Mouse (Mus musculus): ENCODE measurements around the gene Ncam2. TPM values are rescaled to one million over a fixed set of nuclear protein-coding genes. Genes with fewer than 3 reads are reported as not detected.

Ncam2 gene
- polyA plus RNA-seq, 1 experiment from 2014 or later, result 1.5 TPM

DNA sequence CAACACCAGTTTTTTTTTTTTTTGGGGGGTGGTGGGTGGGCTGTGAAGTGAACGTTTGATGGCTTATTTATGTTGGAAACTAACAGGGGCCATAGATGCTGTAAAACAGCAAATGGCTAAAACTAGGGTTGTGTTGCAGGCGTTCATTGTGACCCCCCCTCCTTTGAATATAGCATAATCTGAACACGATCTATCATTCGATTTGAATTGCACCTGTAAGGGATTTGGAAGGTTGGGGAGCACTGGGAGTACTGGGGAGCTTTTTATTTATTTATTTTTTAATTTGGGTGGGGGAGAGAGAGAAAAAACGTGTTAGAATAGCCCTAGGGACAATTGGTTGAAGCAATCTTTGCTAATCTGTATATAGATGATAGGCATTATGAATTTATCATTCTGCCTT, 974 bp downstream of the Ncam2 start:
- ATAC-seq (replicated peaks; ENCODE audit: insufficient number of reproducible peaks, low FRiP score, low TSS enrichment, low read depth) (no peak), DNase-seq (ENCODE audit: low spot score) (no peak)
- Histone ChIP-seq H3K9me3 (replicated peaks; ENCODE audit: control insufficient read depth, low read length) (no peaks in the 10 kb centered on the region), H3K27me3 (ENCODE audit: control insufficient read depth, insufficient read depth, low read length) (no peaks in the 10 kb centered on the region; the same call in 1 of the 2 replicates), H3K4me1 (ENCODE audit: control insufficient read depth, insufficient read depth, low read length) (no peaks in the 10 kb centered on the region), H3K4me3 (ENCODE audit: low read depth, low read length) (no peak overlapping the region; the same call in 1 of the 2 replicates), H3K36me3 (replicated peaks; ENCODE audit: control insufficient read depth, insufficient read depth, low read depth, low read length) (no peaks in the 10 kb centered on the region), H3K4me2 (ENCODE audit: low read depth, low read length) (no peak overlapping the region), H3K27ac (replicated peaks; ENCODE audit: low read depth, low read length) (no peak overlapping the region), H3K9ac (replicated peaks; ENCODE audit: low read length) (no peak overlapping the region)
- WGBS, result 35% methylated on average over 5 of the region's 5 CpGs

DNA sequence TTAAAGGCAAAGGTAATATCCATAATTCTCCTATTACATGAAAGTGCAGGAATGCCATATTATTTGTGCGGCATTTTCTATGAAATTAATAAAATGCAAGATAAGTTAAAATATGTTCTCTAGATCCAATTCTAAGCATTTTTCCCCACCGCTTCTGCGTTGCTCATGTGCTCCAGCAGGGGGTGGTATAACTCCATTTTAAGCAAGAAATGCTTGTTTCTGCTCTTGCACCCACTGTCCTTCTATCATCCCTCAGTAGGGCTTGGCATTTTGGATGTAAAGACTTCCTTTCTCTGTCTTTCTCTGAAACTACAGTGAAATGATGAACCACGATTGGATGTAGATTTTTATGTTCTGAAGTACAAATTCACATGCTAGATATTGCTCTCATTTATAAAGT, 1.5 kb downstream of the Ncam2 start:
- Histone ChIP-seq H3K27me3 (ENCODE audit: control insufficient read depth, insufficient read depth, low read length) (no peaks in the 10 kb centered on the region; the same call in 1 of the 2 replicates), H3K4me2 (ENCODE audit: low read depth, low read length) (no peak overlapping the region), H3K4me1 (ENCODE audit: control insufficient read depth, insufficient read depth, low read length) (no peaks in the 10 kb centered on the region), H3K9ac (replicated peaks; ENCODE audit: low read length) (no peak overlapping the region), H3K9me3 (replicated peaks; ENCODE audit: control insufficient read depth, low read length) (no peaks in the 10 kb centered on the region), H3K36me3 (replicated peaks; ENCODE audit: control insufficient read depth, insufficient read depth, low read depth, low read length) (no peaks in the 10 kb centered on the region), H3K27ac (replicated peaks; ENCODE audit: low read depth, low read length) (no peak overlapping the region), H3K4me3 (ENCODE audit: low read depth, low read length) (no peak overlapping the region)
- ATAC-seq (replicated peaks; ENCODE audit: insufficient number of reproducible peaks, low FRiP score, low TSS enrichment, low read depth) (no peak), DNase-seq (ENCODE audit: low spot score) (peak; percentile 69)
- 9% methylated on average over 4 of the region's 4 CpGs for WGBS

DNA sequence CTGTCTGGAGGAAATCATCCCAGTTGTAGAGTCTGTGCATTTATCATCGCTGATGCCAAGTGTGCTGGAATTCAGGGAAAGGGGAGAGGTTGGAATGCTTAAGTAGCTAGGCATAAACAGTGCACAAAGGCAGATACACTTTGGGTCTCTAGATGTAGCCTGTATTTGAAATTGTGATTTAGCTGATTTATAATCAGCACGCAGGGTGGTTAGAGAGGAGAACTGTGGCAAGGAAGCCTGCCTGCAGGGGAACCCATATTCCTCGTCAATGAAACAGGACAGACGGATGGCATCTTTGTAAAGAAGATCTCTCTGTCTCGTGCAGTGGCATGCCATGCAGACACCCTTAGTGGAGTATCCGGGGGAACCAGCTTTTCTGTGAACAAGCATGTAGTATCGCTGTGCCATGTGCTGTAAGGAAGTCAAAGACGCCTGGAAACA, 2.2 kb downstream of the Ncam2 start:
- H3K27me3 ChIP-seq (ENCODE audit: control insufficient read depth, insufficient read depth, low read length), result no peaks in the 10 kb centered on the region; the same call in 1 of the 2 replicates
- H3K9ac ChIP-seq (replicated peaks; ENCODE audit: low read length), result no peak overlapping the region
- no peak overlapping the region for H3K4me3 ChIP-seq (ENCODE audit: low read depth, low read length)
- no peaks in the 10 kb centered on the region for H3K36me3 ChIP-seq (replicated peaks; ENCODE audit: control insufficient read depth, insufficient read depth, low read depth, low read length)
- no peak overlapping the region for H3K27ac ChIP-seq (replicated peaks; ENCODE audit: low read depth, low read length)
- H3K4me2 ChIP-seq (ENCODE audit: low read depth, low read length), result no peak overlapping the region
- H3K4me1 ChIP-seq (ENCODE audit: control insufficient read depth, insufficient read depth, low read length), result no peaks in the 10 kb centered on the region
- 83% methylated on average over 8 of the region's 8 CpGs for WGBS
- no peaks in the 10 kb centered on the region for H3K9me3 ChIP-seq (replicated peaks; ENCODE audit: control insufficient read depth, low read length)
- DNase-seq (ENCODE audit: low spot score) (no peak), ATAC-seq (replicated peaks; ENCODE audit: insufficient number of reproducible peaks, low FRiP score, low TSS enrichment, low read depth) (no peak)

DNA sequence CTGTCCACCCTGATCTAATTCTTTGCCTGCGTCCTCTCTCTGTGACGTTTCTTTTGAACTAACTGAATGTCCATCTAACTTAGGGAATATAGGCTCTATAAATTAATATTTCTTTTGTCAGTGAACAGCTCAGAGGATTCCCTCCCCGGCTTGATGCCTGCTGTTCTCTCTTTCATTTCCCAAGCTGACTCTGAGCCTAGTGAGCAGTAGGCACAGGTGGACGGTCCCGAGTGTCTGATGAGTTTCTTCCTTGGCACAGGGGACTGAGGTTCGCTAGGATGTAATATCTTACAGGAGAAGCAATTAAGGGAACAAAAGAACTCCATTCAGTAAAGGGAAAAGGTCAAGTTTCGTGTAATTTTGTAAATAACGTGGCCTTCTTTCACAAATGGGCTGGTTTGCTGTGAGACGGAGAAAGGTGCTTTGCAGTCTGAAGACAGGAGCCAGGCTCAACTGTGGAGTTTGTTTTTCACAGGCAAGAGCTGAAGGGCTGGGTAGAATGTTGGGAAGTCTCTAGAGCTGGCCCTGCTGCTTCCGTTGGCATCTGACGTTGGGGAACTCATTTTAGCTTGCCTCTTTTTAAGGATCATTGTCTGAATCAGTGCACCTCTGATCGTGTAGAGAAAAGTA, 4.0 kb downstream of the Ncam2 start:
- H3K27me3 ChIP-seq (ENCODE audit: control insufficient read depth, insufficient read depth, low read length), result no peaks in the 10 kb centered on the region; the same call in 1 of the 2 replicates
- H3K36me3 ChIP-seq (replicated peaks; ENCODE audit: control insufficient read depth, insufficient read depth, low read depth, low read length), result no peaks in the 10 kb centered on the region
- H3K9ac ChIP-seq (replicated peaks; ENCODE audit: low read length), result no peak overlapping the region
- H3K4me3 ChIP-seq (ENCODE audit: low read depth, low read length), result no peak overlapping the region
- ATAC-seq (replicated peaks; ENCODE audit: insufficient number of reproducible peaks, low FRiP score, low TSS enrichment, low read depth) (no peak), DNase-seq (ENCODE audit: low spot score) (no peak)
- no peaks in the 10 kb centered on the region for H3K9me3 ChIP-seq (replicated peaks; ENCODE audit: control insufficient read depth, low read length)
- no peak overlapping the region for H3K4me2 ChIP-seq (ENCODE audit: low read depth, low read length)
- H3K27ac ChIP-seq (replicated peaks; ENCODE audit: low read depth, low read length), result no peak overlapping the region
- no peaks in the 10 kb centered on the region for H3K4me1 ChIP-seq (ENCODE audit: control insufficient read depth, insufficient read depth, low read length)
- WGBS, result 55% methylated on average over 12 of the region's 12 CpGs

DNA sequence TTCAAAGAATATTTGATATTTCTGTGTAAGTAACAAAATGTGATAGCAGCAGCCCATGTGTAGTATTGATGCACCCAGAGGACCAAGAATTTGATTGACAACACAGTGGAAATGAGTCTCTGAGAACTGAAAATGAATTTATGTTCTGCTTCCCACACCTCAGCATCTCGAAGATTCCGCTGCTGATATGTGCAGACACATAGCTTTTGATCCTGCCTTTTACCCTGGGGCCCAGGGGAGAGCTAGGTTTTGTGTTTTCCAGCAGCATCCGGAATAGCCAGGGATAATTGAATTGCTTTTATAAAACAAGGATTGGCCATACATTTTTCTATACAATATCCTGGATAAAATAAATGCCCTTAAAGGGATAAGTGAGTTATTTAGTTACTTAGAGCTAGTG, 20.7 kb downstream of the Ncam2 start:
- WGBS, result 70% methylated on average over 3 of the region's 3 CpGs
- Histone ChIP-seq H3K4me1 (ENCODE audit: control insufficient read depth, insufficient read depth, low read length) (no peaks in the 10 kb centered on the region), H3K27me3 (ENCODE audit: control insufficient read depth, insufficient read depth, low read length) (no peaks in the 10 kb centered on the region), H3K9me3 (replicated peaks; ENCODE audit: control insufficient read depth, low read length) (no peaks in the 10 kb centered on the region), H3K36me3 (replicated peaks; ENCODE audit: control insufficient read depth, insufficient read depth, low read depth, low read length) (no peaks in the 10 kb centered on the region), H3K9ac (replicated peaks; ENCODE audit: low read length) (no peak overlapping the region), H3K4me2 (ENCODE audit: low read depth, low read length) (no peak overlapping the region), H3K4me3 (ENCODE audit: low read depth, low read length) (no peak overlapping the region), H3K27ac (replicated peaks; ENCODE audit: low read depth, low read length) (no peak overlapping the region)
- ATAC-seq (replicated peaks; ENCODE audit: insufficient number of reproducible peaks, low FRiP score, low TSS enrichment, low read depth) (no peak), DNase-seq (ENCODE audit: low spot score) (no peak)

DNA sequence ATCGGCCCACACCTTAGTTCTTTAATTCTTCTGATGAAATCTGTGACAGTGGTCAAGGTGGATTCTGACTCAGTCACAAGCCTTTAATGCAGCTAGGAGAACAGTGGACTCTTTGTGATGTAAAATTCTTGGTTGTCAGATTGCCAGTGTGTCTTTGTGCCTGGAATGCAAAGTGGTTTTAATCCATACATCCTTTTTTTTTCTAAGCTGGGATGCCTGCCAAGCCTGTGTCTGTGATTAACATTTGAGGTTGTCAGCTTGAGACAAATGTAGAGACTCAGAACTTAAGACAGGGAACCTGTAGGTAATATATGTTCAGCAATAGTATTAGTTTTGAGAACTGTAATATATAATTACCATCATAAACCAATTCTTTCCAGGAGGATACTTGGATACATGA, 23.3 kb downstream of the Ncam2 start:
- DNase-seq (ENCODE audit: low spot score), result no peak
- Histone ChIP-seq H3K4me1 (ENCODE audit: control insufficient read depth, insufficient read depth, low read length) (no peaks in the 10 kb centered on the region), H3K9me3 (replicated peaks; ENCODE audit: control insufficient read depth, low read length) (no peaks in the 10 kb centered on the region), H3K4me3 (ENCODE audit: low read depth, low read length) (no peak overlapping the region), H3K36me3 (replicated peaks; ENCODE audit: control insufficient read depth, insufficient read depth, low read depth, low read length) (no peaks in the 10 kb centered on the region), H3K9ac (replicated peaks; ENCODE audit: low read length) (no peak overlapping the region), H3K4me2 (ENCODE audit: low read depth, low read length) (no peak overlapping the region), H3K27me3 (ENCODE audit: control insufficient read depth, insufficient read depth, low read length) (no peaks in the 10 kb centered on the region), H3K27ac (replicated peaks; ENCODE audit: low read depth, low read length) (no peak overlapping the region)
- WGBS, result 50% methylated on average over 1 of the region's 1 CpGs
- no peak for ATAC-seq (replicated peaks; ENCODE audit: insufficient number of reproducible peaks, low FRiP score, low TSS enrichment, low read depth)

DNA sequence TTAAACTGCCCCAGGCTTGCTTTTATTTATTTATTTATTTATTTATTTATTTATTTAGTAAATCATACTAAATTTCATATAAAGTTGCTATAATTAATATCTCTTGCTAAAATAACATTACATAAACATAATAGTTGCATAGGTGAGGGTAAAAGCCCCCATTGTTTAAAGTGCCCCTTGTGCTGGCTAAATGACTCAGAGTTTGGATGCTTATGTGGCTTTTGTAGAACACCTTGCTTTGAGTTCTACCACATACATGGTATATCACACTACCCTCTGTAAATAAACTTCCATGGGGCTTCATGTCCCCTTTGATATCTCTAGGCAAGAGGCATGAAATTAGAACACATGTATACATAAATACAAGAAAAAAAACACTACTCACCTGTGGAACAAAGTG, 23.8 kb downstream of the Ncam2 start:
- no peak overlapping the region for H3K27ac ChIP-seq (replicated peaks; ENCODE audit: low read depth, low read length)
- H3K9ac ChIP-seq (replicated peaks; ENCODE audit: low read length), result no peak overlapping the region
- ATAC-seq (replicated peaks; ENCODE audit: insufficient number of reproducible peaks, low FRiP score, low TSS enrichment, low read depth), result no peak
- no peaks in the 10 kb centered on the region for H3K27me3 ChIP-seq (ENCODE audit: control insufficient read depth, insufficient read depth, low read length)
- H3K4me1 ChIP-seq (ENCODE audit: control insufficient read depth, insufficient read depth, low read length), result no peaks in the 10 kb centered on the region
- H3K36me3 ChIP-seq (replicated peaks; ENCODE audit: control insufficient read depth, insufficient read depth, low read depth, low read length), result no peaks in the 10 kb centered on the region
- no peak overlapping the region for H3K4me2 ChIP-seq (ENCODE audit: low read depth, low read length)
- DNase-seq (ENCODE audit: low spot score), result no peak
- no peaks in the 10 kb centered on the region for H3K9me3 ChIP-seq (replicated peaks; ENCODE audit: control insufficient read depth, low read length)
- H3K4me3 ChIP-seq (ENCODE audit: low read depth, low read length), result no peak overlapping the region

DNA sequence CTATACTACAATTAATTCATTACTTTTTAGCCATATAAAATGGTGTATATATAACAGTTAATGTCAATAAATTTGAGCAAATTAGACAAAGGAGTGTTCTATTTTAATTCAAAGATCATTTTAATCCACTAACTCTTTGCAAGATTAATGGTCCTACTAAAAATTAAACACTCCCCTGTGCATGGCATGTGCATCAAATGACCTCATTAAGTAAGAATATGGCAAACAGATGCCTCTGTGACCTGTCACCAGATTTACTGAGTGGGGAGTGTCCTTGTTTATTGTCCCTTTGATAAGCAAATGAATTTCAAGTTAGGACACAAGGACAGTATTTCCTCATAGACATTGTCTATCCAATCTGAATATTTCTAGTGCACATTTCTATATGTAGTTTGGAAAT, 54.4 kb downstream of the Ncam2 start:
- Histone ChIP-seq H3K4me3 (ENCODE audit: low read depth, low read length) (no peak overlapping the region), H3K9me3 (replicated peaks; ENCODE audit: control insufficient read depth, low read length) (no peaks in the 10 kb centered on the region), H3K4me1 (ENCODE audit: control insufficient read depth, insufficient read depth, low read length) (no peaks in the 10 kb centered on the region), H3K9ac (replicated peaks; ENCODE audit: low read length) (no peak overlapping the region), H3K36me3 (replicated peaks; ENCODE audit: control insufficient read depth, insufficient read depth, low read depth, low read length) (no peaks in the 10 kb centered on the region), H3K4me2 (ENCODE audit: low read depth, low read length) (no peak overlapping the region), H3K27ac (replicated peaks; ENCODE audit: low read depth, low read length) (no peak overlapping the region), H3K27me3 (ENCODE audit: control insufficient read depth, insufficient read depth, low read length) (no peaks in the 10 kb centered on the region)
- no peak for DNase-seq (ENCODE audit: low spot score)
- ATAC-seq (replicated peaks; ENCODE audit: insufficient number of reproducible peaks, low FRiP score, low TSS enrichment, low read depth), result no peak

All from embryonic facial prominence, embryonic 11.5 days (tissue).